Mouse (Mus musculus) adrenal gland, adult 18-20 months (tissue): ENCODE results near the gene Adk. TPM values are rescaled to one million over a fixed set of nuclear protein-coding genes. Genes with fewer than 3 reads are reported as not detected.
A peak's percentile ranks its signal among the peaks of the same experiment; 100 is the strongest.

Experiments used
- DNase-seq, 2 experiments: peaks; one replicate each; pipeline ENCODE4 v3.0.0; 2021 to 2022; ENCODE audit warnings: low spot score in 2 of 2
- total RNA-seq, 2 experiments: library from RNA; stranded (reverse); gene quantifications; 1 replicate in 1 of 2; 2 replicates in 1 of 2; pipeline ENCODE4 v1.2.3; 2021

The Adk gene
- total RNA-seq, 2 experiments from 2014 or later = 116 to 142 TPM

DNA sequence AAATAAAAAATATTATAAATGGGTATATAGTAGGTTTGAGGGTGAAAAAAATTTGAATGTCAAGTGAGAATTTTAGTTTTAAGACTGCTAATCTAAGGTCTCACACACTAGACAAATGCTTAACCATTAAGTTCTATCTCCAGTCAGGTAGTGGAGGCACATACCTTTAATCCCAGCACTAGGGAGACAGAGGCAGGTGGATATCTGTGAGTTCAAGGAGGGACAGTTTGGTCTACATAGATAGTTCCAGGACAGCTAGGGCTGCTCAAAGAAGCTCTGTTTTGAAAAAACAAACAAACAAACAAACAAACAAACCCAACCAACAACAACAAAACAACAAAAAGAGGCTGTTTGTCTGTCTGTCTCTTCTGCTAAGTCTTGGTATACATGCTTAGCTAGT lies 43.9 kb downstream of the Adk start:
- no peak for DNase-seq

GRCm38 (mm10) chr14:21096689-21097088 lies 44.3 kb downstream of the Adk start:
- no peak for DNase-seq

- no peak for DNase-seq
Observed at GRCm38 (mm10) chr14:21099371-21099770, 47.0 kb downstream of the Adk start.

- DNase-seq = no peak
Observed at GRCm38 (mm10) chr14:21100876-21101275, 48.5 kb downstream of the Adk start.

GRCm38 (mm10) chr14:21101562-21101961 lies 49.2 kb downstream of the Adk start:
- peak in 1 of 2 experiments; percentile 23 for DNase-seq

- DNase-seq = no peak
Observed at GRCm38 (mm10) chr14:21102666-21103203, 50.4 kb downstream of the Adk start.

- DNase-seq = no peak
Observed at GRCm38 (mm10) chr14:21105049-21105448, 52.7 kb downstream of the Adk start.

DNA sequence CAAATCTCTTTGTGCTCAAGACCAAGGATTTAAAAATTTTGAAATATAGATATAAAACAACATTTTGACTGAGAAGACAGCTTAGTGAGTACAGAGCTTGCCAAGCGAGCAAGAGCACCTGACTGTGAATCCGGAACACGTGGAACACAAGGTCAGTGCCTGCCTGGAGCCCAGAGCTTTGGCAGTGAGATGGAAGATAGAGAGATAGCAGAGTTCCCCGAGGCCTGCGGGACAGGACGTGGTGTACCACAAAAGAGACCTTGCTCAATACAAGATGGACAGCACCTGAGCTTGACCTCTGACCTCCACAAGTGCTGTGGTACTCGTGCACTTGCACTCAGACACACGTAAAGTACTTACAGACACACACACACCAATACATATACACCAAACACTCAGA lies 54.2 kb downstream of the Adk start:
- DNase-seq = peak in 1 of 2 experiments; percentile 29

DNA sequence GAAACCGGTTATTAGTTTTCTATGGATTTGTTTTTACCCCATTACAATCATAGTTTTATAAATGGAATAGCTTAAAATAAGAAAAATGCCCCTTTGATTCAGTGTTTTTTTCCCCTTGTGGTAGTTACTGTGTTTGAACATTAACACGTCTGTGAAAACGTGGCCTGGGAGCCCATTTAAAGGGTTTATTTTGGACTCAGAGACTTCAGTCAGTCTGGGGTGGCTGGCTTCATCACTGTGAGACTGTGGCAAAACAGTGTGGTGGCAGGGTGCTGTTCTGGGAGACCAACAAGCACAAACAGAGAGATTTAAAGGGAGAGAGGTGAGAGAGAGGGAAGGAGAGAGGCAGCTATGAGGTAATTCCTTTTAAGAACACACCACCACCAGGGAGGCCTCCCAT lies 55.2 kb downstream of the Adk start:
- no peak for DNase-seq

DNA sequence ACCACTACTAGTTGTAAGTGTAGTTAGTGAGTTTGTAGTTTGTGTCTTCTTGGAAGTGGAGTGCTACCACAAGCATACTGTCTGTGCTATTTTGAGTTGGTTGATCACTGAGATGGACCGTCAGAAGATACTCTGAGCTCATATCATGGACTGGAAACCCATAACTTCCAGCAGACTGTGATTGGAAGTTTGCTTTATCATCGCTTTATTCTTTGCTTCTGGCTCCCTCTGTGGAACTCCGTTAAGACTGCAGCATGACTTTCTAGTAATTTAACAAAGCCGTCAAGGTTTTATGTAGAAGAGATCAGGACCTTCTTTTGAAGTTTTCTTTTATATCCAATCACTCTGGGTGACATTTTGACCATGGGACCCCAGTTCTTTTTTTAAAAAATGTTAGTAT lies 58.1 kb downstream of the Adk start:
- DNase-seq = no peak

- no peak for DNase-seq
Observed at GRCm38 (mm10) chr14:21111500-21111899, 59.1 kb downstream of the Adk start.

GRCm38 (mm10) chr14:21112174-21112573 lies 59.8 kb downstream of the Adk start:
- no peak for DNase-seq

- no peak for DNase-seq
Observed at GRCm38 (mm10) chr14:21112742-21113141, 60.4 kb downstream of the Adk start.

DNA sequence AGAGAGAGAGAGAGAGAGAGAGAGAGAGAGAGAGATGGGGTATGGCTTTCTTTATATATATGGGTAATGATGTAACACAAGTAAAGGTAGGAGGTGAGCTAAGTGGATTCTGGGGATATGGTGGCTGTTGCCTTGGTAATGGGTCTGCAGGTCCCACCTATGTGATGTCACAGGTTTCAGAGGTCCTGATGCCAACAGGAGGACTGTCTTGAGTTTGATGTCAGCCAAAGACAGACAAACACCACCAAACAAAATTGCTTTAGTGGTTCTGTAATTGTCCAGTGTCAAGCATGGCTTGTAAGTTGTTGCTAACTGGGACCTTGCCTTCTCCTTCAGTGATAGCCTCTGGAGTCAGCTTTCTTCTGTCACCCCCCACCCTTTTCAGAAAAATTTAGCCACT lies 62.0 kb downstream of the Adk start:
- DNase-seq = no peak

- DNase-seq = no peak
Observed at GRCm38 (mm10) chr14:21115318-21115717, 62.9 kb downstream of the Adk start.

DNA sequence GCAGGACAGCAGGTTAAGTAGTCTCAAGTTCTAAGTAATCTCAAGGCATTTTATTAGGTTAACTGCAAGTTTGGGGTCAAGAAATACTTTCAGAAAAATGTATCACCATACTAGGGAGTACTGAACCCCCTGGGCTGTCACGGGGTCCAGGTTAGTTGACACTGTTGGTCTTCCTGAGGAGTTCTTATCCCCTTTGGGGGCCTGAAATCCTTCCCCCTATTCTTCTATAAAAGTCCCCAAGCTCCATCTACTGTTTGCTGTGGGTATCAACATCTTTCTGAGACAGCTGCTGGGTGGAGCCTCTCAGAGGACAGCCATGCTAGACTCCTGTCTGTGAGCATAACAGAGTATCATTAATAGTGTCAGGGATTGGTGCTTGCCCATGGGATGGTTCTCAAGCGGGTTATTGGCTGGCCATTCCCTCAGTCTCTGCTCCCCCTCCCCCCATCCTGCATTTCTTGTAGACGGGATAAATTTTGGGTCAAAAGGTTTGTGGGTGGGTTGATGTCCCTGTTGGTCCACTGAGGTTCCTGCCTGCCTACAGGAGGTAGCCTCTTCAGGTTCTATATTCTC lies 63.6 kb downstream of the Adk start:
- no peak for DNase-seq

GRCm38 (mm10) chr14:21118095-21118494 lies 65.7 kb downstream of the Adk start:
- no peak for DNase-seq

DNA sequence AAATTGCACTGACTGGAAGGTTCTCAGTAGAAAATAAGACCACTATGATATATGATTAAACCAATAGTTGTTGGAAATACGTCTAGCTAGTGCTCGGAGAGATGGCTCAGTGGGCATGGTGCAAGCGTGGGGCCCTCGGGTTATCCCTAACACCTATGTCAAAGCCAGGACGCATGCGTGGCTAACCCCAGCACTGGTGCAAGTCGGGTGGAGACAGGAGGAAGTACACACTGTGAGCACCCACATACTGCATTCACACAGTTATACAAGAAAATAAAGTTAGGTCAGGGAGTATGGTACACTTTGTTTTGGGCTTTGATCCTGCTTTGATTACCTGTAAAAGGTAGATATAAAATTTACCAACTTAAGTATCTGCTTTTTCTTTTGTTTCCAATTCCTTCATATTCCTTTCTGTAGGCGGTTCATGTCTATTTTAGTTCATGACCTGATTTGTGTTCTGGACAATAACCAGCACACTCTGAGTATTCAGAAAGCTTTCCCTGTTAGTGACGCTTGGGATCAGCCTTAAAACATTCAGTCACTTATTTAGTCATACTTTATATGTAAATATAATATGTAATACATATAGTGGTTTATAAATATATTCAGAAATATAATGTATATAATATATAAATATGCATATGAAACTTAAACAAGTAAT lies 67.4 kb downstream of the Adk start:
- DNase-seq = no peak

DNA sequence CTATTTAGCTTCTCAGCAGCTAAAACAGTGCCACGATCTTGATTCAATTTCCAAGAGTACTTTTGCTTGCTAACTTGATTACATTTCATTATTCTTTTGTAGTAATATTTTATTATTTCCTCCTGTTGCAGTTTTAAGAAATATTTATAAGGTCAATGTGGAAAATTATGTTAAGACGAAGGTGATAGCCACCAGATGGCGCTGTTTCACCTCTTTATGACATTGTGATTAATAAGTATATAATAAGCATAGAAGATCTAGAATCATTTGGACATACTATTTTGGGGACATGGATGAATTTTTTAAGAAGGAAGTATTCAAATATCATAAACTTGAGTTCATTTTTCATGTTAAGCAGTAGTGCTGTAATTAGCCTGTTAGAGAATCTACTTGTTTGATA lies 68.1 kb downstream of the Adk start:
- DNase-seq = peak; percentile 40 to 52

- no peak for DNase-seq
Observed at GRCm38 (mm10) chr14:21127215-21127614, 74.8 kb downstream of the Adk start.

- peak; percentile 35 to 54 for DNase-seq
Observed at GRCm38 (mm10) chr14:21136906-21137305, 84.5 kb downstream of the Adk start.

GRCm38 (mm10) chr14:21142603-21143002 lies 90.2 kb downstream of the Adk start:
- DNase-seq = no peak
